Mouse (Mus musculus): ENCODE results near the gene Sh2d5.

Gene Sh2d5

GRCm38 (mm10) chr4:138250088-138250960 is at the start of gene Sh2d5, which contains the start of gene Kif17:
Gene Sh2d5, plus strand, starts transcription at chr4:138250403.
Gene Kif17, plus strand, starts transcription at chr4:138250435.
- DNase-seq (ENCODE audit: low spot score): peak; percentile 56

DNA sequence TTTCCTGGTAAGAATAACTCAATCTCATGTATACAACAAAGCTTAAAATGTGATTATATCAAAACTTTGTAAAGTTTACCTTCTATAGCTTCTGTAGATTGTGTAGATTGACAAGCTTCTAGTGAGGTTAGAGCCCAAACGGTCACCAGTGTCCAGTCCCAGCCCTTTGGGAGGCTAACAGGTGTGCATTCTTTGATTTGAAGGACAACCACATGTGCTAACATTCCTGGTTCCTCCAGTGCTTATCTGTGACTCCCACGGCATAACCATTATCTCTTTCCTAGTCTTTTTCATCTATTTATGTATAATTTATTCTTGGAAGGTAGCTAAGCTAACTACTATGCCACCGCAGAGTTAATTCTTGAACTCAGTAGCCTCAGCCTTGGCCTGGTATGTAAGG is 49.4 kb upstream of the Sh2d5 start:
- no peak for DNase-seq (ENCODE audit: low spot score)

- DNase-seq (ENCODE audit: low spot score): no peak
These were observed 48.5 kb upstream of the Sh2d5 start for GRCm38 (mm10) chr4:138201696-138202095.

GRCm38 (mm10) chr4:138210116-138210515 is 40.1 kb upstream of the Sh2d5 start:
- no peak for DNase-seq (ENCODE audit: low spot score)

DNA sequence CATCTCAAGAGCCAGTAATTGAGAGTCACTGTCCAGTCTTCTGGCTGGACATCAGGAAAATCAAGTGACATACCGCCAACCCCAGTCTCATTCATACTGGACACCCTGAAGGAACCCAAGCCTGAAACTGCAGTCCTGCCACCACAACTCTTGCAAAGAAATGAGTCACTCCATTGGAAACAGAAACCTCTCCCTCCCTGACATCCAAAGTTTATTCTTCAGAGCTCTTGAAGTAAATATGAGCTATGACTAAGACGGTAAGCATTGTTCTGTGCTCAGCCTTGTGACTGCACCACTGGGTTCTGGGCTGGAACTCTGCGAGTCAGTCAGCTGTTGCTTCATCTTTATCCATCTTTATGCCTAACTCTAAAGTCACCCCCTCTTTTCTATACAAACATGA is 36.3 kb upstream of the Sh2d5 start:
- no peak for DNase-seq (ENCODE audit: low spot score)

GRCm38 (mm10) chr4:138215671-138216199 is 34.5 kb upstream of the Sh2d5 start:
- no peak for DNase-seq (ENCODE audit: low spot score)

GRCm38 (mm10) chr4:138216200-138216890 is 33.9 kb upstream of the Sh2d5 start, which contains the start of gene Hp1bp3:
Gene Hp1bp3, plus strand, starts transcription at chr4:138216296.
- peak; percentile 79 for DNase-seq (ENCODE audit: low spot score)

GRCm38 (mm10) chr4:138216891-138217392 is 33.3 kb upstream of the Sh2d5 start:
- peak; percentile 98 for DNase-seq (ENCODE audit: low spot score)

GRCm38 (mm10) chr4:138217441-138217840 is 32.8 kb upstream of the Sh2d5 start:
- peak; percentile 36 for DNase-seq (ENCODE audit: low spot score)

GRCm38 (mm10) chr4:138217951-138218685 is 32.1 kb upstream of the Sh2d5 start:
- DNase-seq (ENCODE audit: low spot score): no peak

- DNase-seq (ENCODE audit: low spot score): no peak
These were observed 30.9 kb upstream of the Sh2d5 start for GRCm38 (mm10) chr4:138219331-138219730.

GRCm38 (mm10) chr4:138220761-138221160 is 29.4 kb upstream of the Sh2d5 start:
- no peak for DNase-seq (ENCODE audit: low spot score)

GRCm38 (mm10) chr4:138221406-138221805 is 28.8 kb upstream of the Sh2d5 start:
- no peak for DNase-seq (ENCODE audit: low spot score)

DNA sequence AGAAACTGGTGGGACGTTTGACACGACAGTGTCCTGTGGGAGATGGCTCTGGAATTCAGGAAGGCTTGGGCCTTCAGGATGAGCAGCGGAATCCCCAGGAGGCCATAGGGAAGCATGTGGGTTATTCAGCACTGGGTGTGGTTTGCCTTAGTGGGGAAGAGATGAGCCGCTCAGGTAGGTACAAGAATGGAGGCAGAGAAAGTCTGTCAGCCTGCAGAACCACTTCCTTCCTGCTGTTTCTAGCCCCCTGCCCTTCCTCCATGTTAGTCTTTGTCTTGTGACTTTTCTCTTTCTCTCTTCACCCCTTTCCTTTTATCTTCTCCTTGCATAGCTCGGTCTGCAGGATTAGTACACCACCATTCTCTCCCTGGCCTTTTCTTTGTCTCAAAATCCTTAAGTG is 27.8 kb upstream of the Sh2d5 start:
- no peak for DNase-seq (ENCODE audit: low spot score)

DNA sequence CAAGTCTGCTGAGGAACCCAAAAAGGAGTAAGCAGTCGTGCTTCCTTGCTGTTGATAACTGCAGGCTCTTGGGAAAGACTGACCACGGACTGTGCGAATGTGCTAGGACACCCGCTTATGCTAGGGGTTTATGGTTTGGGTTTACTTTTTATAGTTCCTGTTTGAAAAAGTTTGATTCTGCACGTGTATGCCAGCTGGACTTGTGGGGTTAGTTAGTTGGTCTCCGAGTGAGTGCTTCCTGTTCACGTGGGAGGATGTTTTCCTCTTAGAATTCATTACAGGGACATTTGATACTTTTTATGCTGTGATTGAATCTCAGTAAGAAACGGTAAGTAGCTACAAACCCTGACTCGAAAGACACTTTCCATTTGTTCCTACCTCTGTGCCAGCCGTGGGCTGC is 26.6 kb upstream of the Sh2d5 start:
- no peak for DNase-seq (ENCODE audit: low spot score)

- no peak for DNase-seq (ENCODE audit: low spot score)
These were observed 3.2 kb upstream of the Sh2d5 start for GRCm38 (mm10) chr4:138246756-138247665.

DNA sequence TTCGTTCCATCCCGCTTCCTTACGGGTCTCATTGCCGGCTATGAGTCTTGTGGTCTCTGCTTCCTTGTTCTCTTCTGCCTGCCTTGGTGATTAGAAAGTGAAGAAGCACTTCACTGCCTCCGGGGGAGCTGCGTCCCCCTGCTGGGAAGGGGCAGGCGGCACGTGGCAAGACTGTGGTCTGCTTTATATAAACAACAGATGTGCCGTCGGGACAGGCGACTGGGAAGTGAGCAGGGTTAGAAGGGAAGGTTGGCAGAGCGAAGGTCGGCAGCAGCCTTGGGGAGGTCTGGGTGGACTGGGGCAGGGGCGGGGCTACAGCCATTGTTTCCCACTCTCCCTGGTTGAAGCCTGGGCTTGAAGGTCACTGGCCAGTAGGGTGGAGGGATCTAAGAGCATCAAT is 1.6 kb downstream of the Sh2d5 start:
- no peak for DNase-seq (ENCODE audit: low spot score)

- no peak for DNase-seq (ENCODE audit: low spot score)
These were observed 2.0 kb downstream of the Sh2d5 start for GRCm38 (mm10) chr4:138252231-138252630.

- DNase-seq (ENCODE audit: low spot score): no peak
These were observed 7.0 kb downstream of the Sh2d5 start for GRCm38 (mm10) chr4:138257116-138257687.

DNA sequence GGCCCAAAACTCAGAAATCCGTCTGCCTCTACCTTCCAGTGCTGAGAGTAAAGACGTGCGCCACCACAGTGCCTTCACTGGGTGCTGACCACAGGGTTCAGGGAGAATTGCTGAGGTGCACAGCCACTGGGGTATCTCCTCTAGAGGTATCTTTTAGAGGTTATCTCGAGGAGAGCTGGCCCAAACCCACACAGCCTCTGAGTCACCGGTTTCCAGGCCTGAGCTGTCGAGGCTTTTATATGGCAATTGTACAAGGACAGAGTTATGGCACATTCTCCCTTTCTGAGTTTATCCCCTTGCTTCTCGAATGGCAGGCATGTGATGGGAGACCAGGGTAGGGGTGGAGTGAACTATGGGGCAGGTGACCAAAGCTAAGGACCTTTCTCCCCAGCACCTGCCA is 8.5 kb downstream of the Sh2d5 start:
- DNase-seq (ENCODE audit: low spot score): no peak

DNA sequence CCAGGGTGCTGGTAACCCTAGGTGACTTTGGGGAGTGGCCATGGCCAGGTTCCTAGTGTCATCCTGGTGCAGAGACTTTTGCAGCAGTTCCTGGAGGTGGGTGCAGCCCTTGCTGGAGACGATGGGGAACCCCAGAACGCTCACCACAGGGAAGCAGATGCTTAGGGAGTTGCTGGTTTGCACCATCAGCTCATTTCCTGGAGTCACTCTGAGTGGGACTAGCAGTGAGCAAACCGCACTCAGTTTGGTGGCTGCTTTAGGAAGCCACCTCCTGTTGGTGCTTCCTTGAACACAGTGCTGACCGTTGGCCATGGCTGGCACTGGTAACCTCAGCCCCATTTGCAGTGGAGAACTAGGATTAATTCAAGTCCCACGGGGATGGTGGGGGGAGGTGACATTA is 9.3 kb downstream of the Sh2d5 start:
- DNase-seq (ENCODE audit: low spot score): no peak

All from urinary bladder, postnatal 25 days (tissue).